Mouse (Mus musculus): Measurements from ENCODE around the gene Olfr1505.

Olfr1505 gene

GRCm38 (mm10) chr19:13913230-13913629, at the start of gene Olfr1505:
TSS of gene Olfr1505 (plus strand) at chr19:13913530.
- no peak for DNase-seq (ENCODE audit: low spot score in 2 of 2)

DNA sequence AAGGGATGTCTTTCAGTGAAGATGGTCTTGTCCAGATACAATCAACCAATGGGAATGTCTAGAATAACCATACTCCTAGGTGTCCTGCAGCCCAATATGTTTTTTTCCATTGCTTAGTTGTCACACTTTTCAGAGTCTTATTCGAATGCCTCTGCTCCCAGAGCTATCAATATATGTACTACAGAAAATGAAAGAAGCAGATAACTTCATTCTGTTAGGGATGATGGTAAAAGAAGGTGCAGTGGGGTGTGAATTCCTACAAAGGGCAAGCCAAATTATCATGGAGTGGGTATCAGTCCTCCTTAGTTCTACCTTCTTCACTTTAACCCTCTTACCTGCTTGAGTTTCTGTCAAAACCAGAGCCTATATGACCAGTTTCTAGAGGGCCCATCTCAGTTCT, 15.5 kb upstream of the Olfr1505 start, which contains the start of gene Olfr1504:
TSS of gene Olfr1504 (minus strand) at position 101 of the 400 bp plus-strand sequence.
- DNase-seq (ENCODE audit: low spot score in 2 of 2), result no peak

Measured in right cerebral cortex, adult 2 months (tissue).